ENCODE assay signal across 27 mouse cellular contexts in the genomic region with DNA sequence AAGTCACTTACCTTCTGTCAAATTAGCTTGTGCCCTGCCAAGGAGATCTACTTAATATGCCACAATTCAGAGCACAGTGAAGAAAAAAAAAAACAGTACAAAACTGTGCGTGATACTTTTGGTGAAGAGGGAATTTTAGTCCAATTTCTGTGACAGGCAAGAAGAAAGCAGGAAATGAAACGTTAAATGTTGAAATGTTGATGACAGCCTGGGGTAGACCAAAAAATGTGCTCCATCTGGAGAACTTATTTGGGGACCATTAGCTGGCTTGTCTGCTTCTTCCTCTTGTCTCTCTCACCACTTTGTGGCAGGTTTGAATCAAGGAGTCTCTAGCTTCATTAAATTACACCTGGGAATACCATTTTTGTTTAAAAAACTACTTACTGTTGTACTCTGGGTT.
DNase-seq lines count a peak whose midpoint lies in the region; ATAC-seq and TF ChIP-seq lines count a peak whose summit lies in the region.
"Had no signal": no experiment of that assay in that cellular context is flagged by ENCODE, and none has a peak within 500 bp of the region (broad histone marks: within the 10 kb centered on the region; RNA-seq: fewer than 3 reads in every experiment).

No protein-coding gene starts in this region.

- no peak overlapping the region for H3K4me3 ChIP-seq in kidney, postnatal 0 days (replicated peaks; ENCODE audit: low read depth, low read length)
- H3K4me3 ChIP-seq in embryonic facial prominence, embryonic 15.5 days (replicated peaks), result no peak overlapping the region
- no peak overlapping the region for H3K4me3 ChIP-seq in limb, embryonic 10.5 days
- no peak overlapping the region for H3K4me3 ChIP-seq in liver, postnatal 0 days (ENCODE audit: low read depth, low read length)
- H3K4me3 ChIP-seq: embryonic facial prominence, embryonic 13.5 days; erythroblast, embryonic 14.5 days; forebrain, embryonic 13.5 days; gastrocnemius, adult 2 months; heart, embryonic 12.5 days; heart, embryonic 15.5 days had no signal

- no peaks in the 10 kb centered on the region for H3K36me3 ChIP-seq in kidney, postnatal 0 days (ENCODE audit: insufficient read depth, low read length)
- no peaks in the 10 kb centered on the region for H3K36me3 ChIP-seq in embryonic facial prominence, embryonic 15.5 days
- no peaks in the 10 kb centered on the region for H3K36me3 ChIP-seq in limb, embryonic 10.5 days
- H3K36me3 ChIP-seq in liver, postnatal 0 days (replicated peaks; ENCODE audit: insufficient read depth, low read length), result no peaks in the 10 kb centered on the region
- H3K36me3 ChIP-seq: embryonic facial prominence, embryonic 13.5 days; heart, embryonic 12.5 days; heart, embryonic 15.5 days had no signal

- 44% methylated on average over 2 of the region's 2 CpGs for WGBS in kidney, postnatal 0 days
- WGBS in embryonic facial prominence, embryonic 15.5 days, result 24% methylated on average over 2 of the region's 2 CpGs
- WGBS in limb, embryonic 10.5 days, result 39% methylated on average over 2 of the region's 2 CpGs
- WGBS in liver, postnatal 0 days (ENCODE audit: insufficient replicate concordance), result 28% methylated on average over 2 of the region's 2 CpGs

- no peak overlapping the region for H3K9ac ChIP-seq in kidney, postnatal 0 days (ENCODE audit: low read depth, low read length)
- no peak overlapping the region for H3K9ac ChIP-seq in embryonic facial prominence, embryonic 15.5 days
- no peak overlapping the region for H3K9ac ChIP-seq in liver, postnatal 0 days (replicated peaks)
- H3K9ac ChIP-seq: embryonic facial prominence, embryonic 13.5 days; forebrain, embryonic 13.5 days; heart, embryonic 12.5 days; heart, embryonic 15.5 days; hindbrain, embryonic 14.5 days had no signal

- no peak for ATAC-seq in kidney, postnatal 0 days (replicated peaks; ENCODE audit: low FRiP score, low read depth)
- no peak for ATAC-seq in embryonic facial prominence, embryonic 15.5 days (ENCODE audit: insufficient number of reproducible peaks, low FRiP score, low TSS enrichment, low read depth)
- ATAC-seq in liver, postnatal 0 days, result no peak
- ATAC-seq: activated CD4-positive, CD25-positive, alpha-beta regulatory T cell, adult 4 months; forebrain, embryonic 13.5 days; forebrain, embryonic 16.5 days; hindbrain, postnatal 0 days; inflammation-experienced regulatory T-cells, adult 6 months; intestine, embryonic 16.5 days had no signal

- no peak overlapping the region for H3K27ac ChIP-seq in kidney, postnatal 0 days
- 0 out of 2 replicates have a peak overlapping the region, but pooled peaks have one; percentile 0 for H3K27ac ChIP-seq in embryonic facial prominence, embryonic 15.5 days (replicated peaks)
- peak overlapping the region; percentile 62; the same call in 1 of the 2 replicates for H3K27ac ChIP-seq in limb, embryonic 10.5 days
- H3K27ac ChIP-seq in liver, postnatal 0 days (ENCODE audit: low read depth), result no peak overlapping the region
- H3K27ac ChIP-seq: embryonic facial prominence, embryonic 13.5 days; forebrain, embryonic 13.5 days; gastrocnemius, adult 2 months; heart, embryonic 15.5 days; hindbrain, embryonic 14.5 days; hindbrain, postnatal 0 days had no signal

- no peaks in the 10 kb centered on the region for H3K4me1 ChIP-seq in kidney, postnatal 0 days (replicated peaks; ENCODE audit: insufficient read depth, low read length)
- no peaks in the 10 kb centered on the region for H3K4me1 ChIP-seq in embryonic facial prominence, embryonic 15.5 days
- H3K4me1 ChIP-seq in limb, embryonic 10.5 days, result peaks cover 15% of the 10 kb centered on the region; the same call in 1 of the 2 replicates
- no peaks in the 10 kb centered on the region for H3K4me1 ChIP-seq in liver, postnatal 0 days (ENCODE audit: insufficient read depth)
- H3K4me1 ChIP-seq: embryonic facial prominence, embryonic 13.5 days; heart, embryonic 12.5 days; heart, embryonic 15.5 days had no signal

- no peak for TF ChIP-seq EP300 in liver, postnatal 0 days (IDR thresholded peaks at IDR 0.05; ENCODE audit: low read depth)

- no peak overlapping the region for H3K4me2 ChIP-seq in kidney, postnatal 0 days (ENCODE audit: low read length)
- H3K4me2 ChIP-seq in embryonic facial prominence, embryonic 15.5 days (replicated peaks), result no peak overlapping the region
- H3K4me2 ChIP-seq in liver, postnatal 0 days (ENCODE audit: low read depth, low read length), result no peak overlapping the region
- H3K4me2 ChIP-seq: embryonic facial prominence, embryonic 13.5 days; forebrain, embryonic 13.5 days; heart, embryonic 12.5 days; heart, embryonic 15.5 days; hindbrain, embryonic 14.5 days had no signal

- DNase-seq in kidney, postnatal 0 days (ENCODE audit: low spot score), result peak; percentile 9
- no peak for DNase-seq in kidney, adult 9 months
- DNase-seq in limb, embryonic 10.5 days (ENCODE audit: low spot score), result no peak
- no peak for DNase-seq in liver, postnatal 0 days
- DNase-seq in layer of hippocampus, adult 11-12 months (ENCODE audit: low spot score), result no peak
- DNase-seq: adrenal gland, adult 8-10 months; adrenal gland, postnatal 25 days; cerebellum, adult 18-20 months; cerebellum, adult 9-10 months; cerebellum, postnatal 14 days; gastrocnemius, adult 2 months; gastrocnemius, postnatal 14 days; heart, adult 18-20 months; heart, postnatal 10 days; heart, postnatal 4 days had no signal

- H3K9me3 ChIP-seq in kidney, postnatal 0 days (replicated peaks; ENCODE audit: low read length), result no peaks in the 10 kb centered on the region
- no peaks in the 10 kb centered on the region for H3K9me3 ChIP-seq in embryonic facial prominence, embryonic 15.5 days (replicated peaks)
- no peaks in the 10 kb centered on the region for H3K9me3 ChIP-seq in limb, embryonic 10.5 days (replicated peaks)
- H3K9me3 ChIP-seq in liver, postnatal 0 days (ENCODE audit: low read length), result no peaks in the 10 kb centered on the region
- H3K9me3 ChIP-seq: forebrain, embryonic 13.5 days; heart, embryonic 12.5 days; heart, embryonic 15.5 days had no signal

- H3K27me3 ChIP-seq in kidney, postnatal 0 days (ENCODE audit: insufficient read depth, low read length), result no peaks in the 10 kb centered on the region
- H3K27me3 ChIP-seq in embryonic facial prominence, embryonic 15.5 days, result no peaks in the 10 kb centered on the region
- H3K27me3 ChIP-seq in limb, embryonic 10.5 days (ENCODE audit: low read depth, poor library complexity, severe bottlenecking), result no peaks in the 10 kb centered on the region
- no peaks in the 10 kb centered on the region for H3K27me3 ChIP-seq in liver, postnatal 0 days (ENCODE audit: insufficient read depth, low read length)
- H3K27me3 ChIP-seq: embryonic facial prominence, embryonic 13.5 days; forebrain, embryonic 13.5 days; heart, embryonic 12.5 days; heart, embryonic 15.5 days had no signal

- no peak for TF ChIP-seq CTCF in kidney, postnatal 0 days (IDR thresholded peaks at IDR 0.05; ENCODE audit: low read depth)
- TF ChIP-seq CTCF in liver, postnatal 0 days (IDR thresholded peaks at IDR 0.05; ENCODE audit: low read depth), result no peak

Comparison
In these comparisons a context has a peak if more than half of its experiments do, and no peak if none do; other contexts are left out.
1. H3K27ac ChIP-seq: peak in embryonic facial prominence, embryonic 15.5 days (single experiment) and limb, embryonic 10.5 days (single experiment); none in kidney, postnatal 0 days (single experiment) and liver, postnatal 0 days (single experiment).